Mouse (Mus musculus) midbrain, embryonic 14.5 days (tissue): ENCODE data around the gene Wnk2. TPM values are rescaled to one million over a fixed set of nuclear protein-coding genes. Genes with fewer than 3 reads are reported as not detected.

Experiments
- ATAC-seq: fragments of 200-750 bp; cut with Nextera tagmentation; 2 replicates; pipeline ENCODE4 v1.8.0; 2017; ENCODE audit warnings: moderate number of reproducible peaks, moderate library complexity; ENCODE audit not compliant: low FRiP score, low TSS enrichment
- DNase-seq: peaks from one replicate; pipeline ENCODE4 v3.0.0-alpha.2; 2015
- H3K27ac ChIP-seq: fragments of 300-500 bp; sonication (generic); replicated peaks from 2 replicates; pipeline ENCODE4 v1.5.1; 2014; ENCODE audit warnings: mild to moderate bottlenecking, low read depth, low read length, moderate library complexity
- H3K27me3 ChIP-seq: fragments of 300-500 bp; sonication (generic); 2 replicates; pipeline ENCODE4 v1.6.1; 2014; ENCODE audit warnings: low read length, control low read depth, mixed read lengths; ENCODE audit not compliant: control insufficient read depth, insufficient read depth
- H3K36me3 ChIP-seq: fragments of 300-500 bp; sonication (generic); 2 replicates; pipeline ENCODE4 v1.6.1; 2014; ENCODE audit warnings: low read length, control low read depth; ENCODE audit not compliant: control insufficient read depth, insufficient read depth
- H3K4me1 ChIP-seq: fragments of 300-500 bp; sonication (generic); 2 replicates; pipeline ENCODE4 v1.6.1; 2014; ENCODE audit warnings: mild to moderate bottlenecking, antibody characterized with exemption, low read length, control low read depth; ENCODE audit not compliant: control insufficient read depth, insufficient read depth
- H3K4me2 ChIP-seq: fragments of 300-500 bp; sonication (generic); 2 replicates; pipeline ENCODE4 v1.6.1; 2014; ENCODE audit warnings: mild to moderate bottlenecking, low read length, moderate library complexity
- H3K4me3 ChIP-seq: fragments of 300-500 bp; sonication (generic); replicated peaks from 2 replicates; pipeline ENCODE4 v1.5.1; 2014; ENCODE audit warnings: low read depth, low read length
- H3K9ac ChIP-seq: fragments of 300-500 bp; sonication (generic); replicated peaks from 2 replicates; pipeline ENCODE4 v1.6.1; 2014; ENCODE audit warnings: mild to moderate bottlenecking, low read length, moderate library complexity
- H3K9me3 ChIP-seq: fragments of 300-500 bp; sonication (generic); 2 replicates; pipeline ENCODE4 v1.6.1; 2016; ENCODE audit warnings: low read length, control low read depth, mixed read lengths; ENCODE audit not compliant: control insufficient read depth
- WGBS: fragments of 180-500 bp; shearing (Covaris S2); extraction: QIAGEN DNeasy Blood & Tissue Kit; methylation state at CpG from one replicate; pipeline ENCODE4 v1.1.7; 2014; 5-methylcytosine and 5-hydroxymethylcytosine counted together
- polyA plus RNA-seq: library from polyadenylated mRNA; unstranded; fragments of >200 nt; fragmentation: Nextera tagmentation; extraction: Ambion mirVana; gene quantifications from 2 replicates; pipeline ENCODE4 v1.2.1, GENCODE M21; 2014

The Wnk2 gene
- polyA plus RNA-seq, 1 experiment from 2014 or later: 27.1 TPM

DNA sequence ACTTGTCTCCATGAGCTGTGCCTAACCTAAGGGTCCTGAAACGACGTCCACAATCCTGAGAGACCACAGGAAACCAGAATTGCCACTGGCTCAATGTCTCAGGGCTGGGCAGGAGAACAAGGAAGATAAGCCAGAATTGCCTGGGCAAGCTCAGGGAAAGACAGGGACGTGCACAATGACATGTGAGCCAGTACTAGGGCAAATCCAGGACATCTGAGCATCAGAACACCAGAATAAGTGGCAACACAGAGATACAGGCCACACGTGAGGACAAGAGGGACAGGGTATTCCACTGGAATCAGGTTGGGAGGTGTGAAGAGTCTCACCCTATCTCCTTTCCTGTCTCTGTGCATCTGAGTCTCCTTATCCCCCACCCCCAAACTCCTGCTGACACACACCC is 61.4 kb downstream of the Wnk2 start:
- 85% methylated on average over 4 of the region's 4 CpGs for WGBS
- no peaks in the 10 kb centered on the region for H3K27me3 ChIP-seq
- no peak overlapping the region for H3K4me2 ChIP-seq
- no peaks in the 10 kb centered on the region for H3K4me1 ChIP-seq
- ATAC-seq (no peak), DNase-seq (no peak)
- peaks cover 65% of the 10 kb centered on the region for H3K36me3 ChIP-seq
- no peak overlapping the region for H3K27ac ChIP-seq
- H3K9ac ChIP-seq: no peak overlapping the region
- H3K4me3 ChIP-seq: no peak overlapping the region
- no peaks in the 10 kb centered on the region for H3K9me3 ChIP-seq

DNA sequence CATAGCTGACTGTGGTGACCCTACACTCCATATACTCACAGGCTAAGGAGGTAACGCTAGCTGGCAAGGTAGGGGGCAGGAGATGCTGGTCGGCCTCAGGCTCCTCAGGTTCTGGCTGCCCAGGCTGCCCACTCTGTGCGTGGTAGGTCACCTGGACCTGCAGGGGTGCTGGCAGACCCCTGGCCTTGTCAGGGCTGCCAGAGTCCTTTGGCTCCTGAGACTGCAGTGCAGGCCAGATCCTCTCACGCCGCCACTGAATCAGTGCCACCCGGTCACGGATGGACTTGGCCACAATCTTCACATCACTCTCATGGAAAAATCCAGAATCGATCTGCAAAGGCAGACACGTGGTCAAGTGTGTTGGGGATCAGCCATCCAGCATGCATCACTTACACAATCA is 62.6 kb downstream of the Wnk2 start:
- Histone ChIP-seq H3K36me3 (peaks cover 62% of the 10 kb centered on the region), H3K4me2 (no peak overlapping the region), H3K4me3 (no peak overlapping the region), H3K9ac (no peak overlapping the region), H3K27me3 (no peaks in the 10 kb centered on the region), H3K4me1 (no peaks in the 10 kb centered on the region), H3K27ac (no peak overlapping the region), H3K9me3 (no peaks in the 10 kb centered on the region)
- no peak for ATAC-seq
- DNase-seq: no peak
- 96% methylated on average over 9 of the region's 9 CpGs for whole genome bisulfite sequencing

DNA sequence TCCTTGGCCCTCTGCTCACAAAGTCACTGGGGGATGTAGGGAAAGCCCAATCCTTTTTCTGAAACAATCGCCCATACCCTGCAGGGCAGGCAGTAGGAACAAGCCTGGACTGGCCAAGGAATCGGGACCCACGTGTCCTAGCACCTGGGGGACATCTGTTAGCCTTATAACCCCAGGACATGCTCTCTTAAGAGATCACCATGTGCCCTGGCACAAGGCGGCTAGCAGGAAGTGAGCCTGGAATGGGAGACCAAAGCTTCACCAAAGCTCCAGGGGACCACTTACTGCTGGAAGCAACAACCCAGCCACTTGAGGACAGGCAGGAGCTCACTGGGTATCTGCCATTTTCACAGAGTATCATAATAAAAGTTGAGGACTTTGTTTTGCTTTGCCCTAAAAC is 63.0 kb downstream of the Wnk2 start:
- Histone ChIP-seq H3K4me3 (no peak overlapping the region), H3K27ac (no peak overlapping the region), H3K4me2 (no peak overlapping the region), H3K4me1 (no peaks in the 10 kb centered on the region), H3K9me3 (no peaks in the 10 kb centered on the region), H3K27me3 (no peaks in the 10 kb centered on the region), H3K9ac (no peak overlapping the region), H3K36me3 (peaks cover 63% of the 10 kb centered on the region)
- WGBS: 90% methylated on average over 4 of the region's 4 CpGs
- DNase-seq (no peak), ATAC-seq (no peak)

DNA sequence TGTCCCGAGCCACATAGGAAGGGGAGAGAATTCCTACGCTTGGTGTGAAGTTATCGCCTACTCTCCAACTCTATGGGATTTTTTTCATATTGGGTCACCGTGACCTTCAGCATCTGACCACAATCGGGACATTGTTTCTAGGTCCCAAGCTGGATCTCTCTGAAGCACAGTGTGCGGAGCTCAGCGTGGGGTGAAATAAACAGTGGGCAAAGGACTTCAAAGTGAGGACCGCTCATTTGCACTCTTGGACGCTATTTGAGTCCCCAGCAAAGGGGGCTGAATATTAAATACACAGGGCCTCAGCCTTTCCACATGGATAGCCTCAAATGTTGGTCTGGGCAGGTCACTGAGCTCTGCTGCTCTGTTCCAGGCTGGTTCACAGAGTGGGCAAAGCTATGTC is 63.9 kb downstream of the Wnk2 start:
- H3K4me3 ChIP-seq: no peak overlapping the region
- H3K27ac ChIP-seq: no peak overlapping the region
- DNase-seq (no peak), ATAC-seq (no peak)
- H3K27me3 ChIP-seq: no peaks in the 10 kb centered on the region
- H3K36me3 ChIP-seq: peaks cover 63% of the 10 kb centered on the region
- no peaks in the 10 kb centered on the region for H3K9me3 ChIP-seq
- WGBS: 78% methylated on average over 9 of the region's 9 CpGs
- no peak overlapping the region for H3K9ac ChIP-seq
- no peaks in the 10 kb centered on the region for H3K4me1 ChIP-seq
- no peak overlapping the region for H3K4me2 ChIP-seq

DNA sequence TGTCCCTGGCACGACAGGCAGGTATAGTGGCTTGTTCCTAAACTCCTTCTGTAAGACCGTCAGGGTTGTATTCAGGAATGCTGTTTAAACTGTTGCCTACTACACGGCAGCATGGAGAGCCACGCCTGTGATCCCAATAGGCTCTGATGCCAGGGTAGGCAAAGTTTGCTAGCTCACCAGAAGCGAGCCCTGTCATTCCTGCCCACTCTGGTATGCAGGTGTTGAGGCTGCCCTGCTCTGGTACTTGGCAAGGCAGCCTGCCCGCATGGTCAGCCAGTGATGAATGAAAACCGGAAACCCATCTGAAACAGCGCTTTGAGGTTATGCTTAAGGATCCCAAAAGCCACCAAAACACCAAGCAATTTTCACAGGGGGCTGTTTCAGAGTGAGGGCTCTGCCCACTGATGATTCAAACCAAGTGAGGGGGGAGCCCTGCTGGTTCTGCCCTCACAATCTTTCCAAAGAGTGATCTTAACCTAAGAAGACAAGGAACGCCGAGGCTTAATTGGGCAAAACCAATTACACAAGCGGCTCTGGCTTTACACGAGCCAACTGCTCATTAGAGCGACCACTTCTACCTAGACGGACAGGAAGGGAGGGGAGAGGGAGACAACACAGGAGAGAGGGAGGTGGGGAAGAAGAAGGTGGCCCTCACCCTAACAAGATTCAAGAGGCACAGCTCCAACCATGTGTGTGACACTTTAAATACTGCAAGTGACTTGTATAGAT is 65.5 kb downstream of the Wnk2 start:
- no peak overlapping the region for H3K27ac ChIP-seq
- no peak overlapping the region for H3K4me2 ChIP-seq
- 87% methylated on average over 14 of the region's 14 CpGs for WGBS

DNA sequence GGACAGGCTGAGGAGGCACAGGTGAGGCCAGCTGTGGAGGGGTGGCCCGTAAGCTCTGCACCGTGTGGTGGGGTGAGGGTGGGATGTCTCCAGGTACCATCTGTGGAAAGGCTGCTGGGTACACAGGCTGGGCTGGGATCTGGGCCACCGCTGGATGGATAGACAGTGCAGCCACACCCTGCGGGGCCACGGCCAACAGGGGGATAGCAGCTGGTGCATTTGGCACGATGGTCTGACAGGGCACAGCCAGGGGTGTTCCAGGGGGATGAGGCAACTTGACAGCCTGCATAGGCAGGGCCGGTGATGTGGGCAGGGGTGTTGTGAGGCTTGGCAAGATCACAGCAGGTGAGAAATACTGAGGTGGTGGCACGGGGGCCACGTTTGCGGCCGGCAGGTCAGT is 71.6 kb downstream of the Wnk2 start:
- peaks cover 86% of the 10 kb centered on the region for H3K36me3 ChIP-seq
- H3K27ac ChIP-seq: no peak overlapping the region
- DNase-seq: no peak
- no peak overlapping the region for H3K4me3 ChIP-seq
- no peak overlapping the region for H3K4me2 ChIP-seq
- 89% methylated on average over 11 of the region's 11 CpGs for WGBS
- no peaks in the 10 kb centered on the region for H3K4me1 ChIP-seq
- H3K9me3 ChIP-seq: no peaks in the 10 kb centered on the region
- no peak for ATAC-seq
- H3K27me3 ChIP-seq: no peaks in the 10 kb centered on the region
- H3K9ac ChIP-seq: no peak overlapping the region

More for the DNA sequence above, 65.5 kb downstream of the Wnk2 start:
- DNase-seq (no peak), ATAC-seq (no peak)
- Histone ChIP-seq H3K4me3 (no peak overlapping the region), H3K36me3 (peaks cover 71% of the 10 kb centered on the region), H3K9ac (no peak overlapping the region), H3K9me3 (no peaks in the 10 kb centered on the region), H3K27me3 (no peaks in the 10 kb centered on the region), H3K4me1 (no peaks in the 10 kb centered on the region)

DNA sequence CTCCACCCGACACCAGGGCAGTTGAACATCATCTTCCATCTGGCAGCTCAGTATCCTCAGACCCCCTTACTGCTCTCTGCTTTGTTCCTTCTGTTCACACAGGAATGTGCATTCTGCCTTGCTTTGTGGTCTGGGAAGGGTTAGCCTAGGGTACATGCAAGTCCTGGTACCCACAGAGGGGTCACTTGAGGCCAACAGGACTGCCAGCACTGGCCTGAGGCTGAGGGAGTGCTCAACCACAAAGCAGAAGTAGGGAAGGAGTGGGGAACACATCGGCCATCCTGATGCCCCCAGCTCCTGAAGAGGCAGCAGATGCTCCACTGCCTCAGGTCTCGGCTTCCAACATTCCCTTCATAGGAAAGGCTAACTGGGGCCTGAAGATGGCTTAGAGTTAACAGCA is 72.4 kb downstream of the Wnk2 start:
- Histone ChIP-seq H3K27me3 (no peaks in the 10 kb centered on the region), H3K9ac (no peak overlapping the region), H3K27ac (no peak overlapping the region), H3K9me3 (no peaks in the 10 kb centered on the region), H3K4me1 (no peaks in the 10 kb centered on the region), H3K4me2 (no peak overlapping the region), H3K4me3 (no peak overlapping the region), H3K36me3 (peaks cover 86% of the 10 kb centered on the region)
- DNase-seq (no peak), ATAC-seq (no peak)
- 86% methylated on average over 3 of the region's 3 CpGs for WGBS

DNA sequence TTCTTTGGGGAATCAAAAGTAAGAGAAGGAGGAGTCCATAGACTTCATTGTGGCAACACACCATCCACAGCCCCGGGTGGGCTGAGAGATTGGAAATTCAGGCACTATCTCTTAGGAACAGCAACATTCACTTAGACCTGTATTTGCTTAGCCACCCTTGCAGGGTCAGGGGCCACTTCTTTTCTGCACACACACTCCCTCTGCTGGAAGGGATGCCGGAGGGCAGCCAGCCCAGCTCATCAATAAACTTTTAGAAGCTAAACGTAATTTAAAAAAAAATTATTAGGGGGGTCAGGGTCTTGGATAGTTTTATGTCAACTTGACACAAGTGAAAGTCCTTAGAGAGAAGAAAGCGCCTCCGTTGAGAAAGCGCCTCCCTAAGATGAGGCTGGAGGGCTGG is 74.5 kb downstream of the Wnk2 start:
- H3K27ac ChIP-seq: no peak overlapping the region
- peaks cover 86% of the 10 kb centered on the region for H3K36me3 ChIP-seq
- WGBS: 83% methylated on average over 6 of the region's 6 CpGs
- H3K4me3 ChIP-seq: no peak overlapping the region
- no peak for DNase-seq
- H3K4me2 ChIP-seq: no peak overlapping the region
- no peaks in the 10 kb centered on the region for H3K9me3 ChIP-seq
- no peaks in the 10 kb centered on the region for H3K4me1 ChIP-seq
- H3K9ac ChIP-seq: no peak overlapping the region
- no peaks in the 10 kb centered on the region for H3K27me3 ChIP-seq
- no peak for ATAC-seq

DNA sequence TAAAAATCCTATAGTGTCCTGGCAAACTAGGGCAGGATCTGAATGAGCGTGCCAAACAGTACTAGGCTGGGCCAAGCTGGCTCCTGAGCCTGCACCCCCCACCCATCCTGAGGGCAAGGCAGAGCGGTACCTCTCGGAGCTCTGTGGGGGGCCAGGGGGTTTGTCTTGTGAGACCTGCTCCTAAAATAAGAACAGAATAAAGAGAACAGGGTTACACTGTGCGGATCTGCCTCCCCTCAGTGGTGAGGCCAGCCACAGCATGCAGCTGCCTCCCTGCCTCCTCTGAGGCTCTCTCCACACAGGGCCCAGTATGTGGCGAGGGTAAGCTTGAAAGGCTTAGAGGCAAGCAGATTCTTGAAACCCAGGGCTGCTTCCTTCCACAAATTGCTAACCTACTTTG is 76.0 kb downstream of the Wnk2 start:
- no peak overlapping the region for H3K9ac ChIP-seq
- H3K4me1 ChIP-seq: no peaks in the 10 kb centered on the region
- no peak overlapping the region for H3K4me3 ChIP-seq
- H3K27ac ChIP-seq: no peak overlapping the region
- H3K4me2 ChIP-seq: no peak overlapping the region
- ATAC-seq: no peak
- H3K36me3 ChIP-seq: peaks cover 86% of the 10 kb centered on the region
- H3K9me3 ChIP-seq: no peaks in the 10 kb centered on the region
- WGBS: 67% methylated on average over 5 of the region's 5 CpGs
- no peak for DNase-seq
- H3K27me3 ChIP-seq: no peaks in the 10 kb centered on the region
